Mouse (Mus musculus) limb, embryonic 15.5 days (tissue): ENCODE results near the gene Mrpl28. TPM values are rescaled to one million over a fixed set of nuclear protein-coding genes. Genes with fewer than 3 reads are reported as not detected.
"Not testable (repeated sequence)": the region's sequence is repeated elsewhere in the genome, so short reads cannot be mapped to it uniquely, and the experiment has no call there.

Experiments
- ATAC-seq: fragments of 200-750 bp; cut with Nextera tagmentation; 2 replicates; pipeline ENCODE4 v1.8.0; 2017; ENCODE audit warnings: low read depth, moderate TSS enrichment; ENCODE audit not compliant: insufficient number of reproducible peaks, low FRiP score, low TSS enrichment
- H3K27ac ChIP-seq: fragments of 300-500 bp; sonication (generic); 2 replicates; pipeline ENCODE4 v1.5.1; 2015; ENCODE audit warnings: moderate library complexity, mild to moderate bottlenecking, inconsistent platforms
- H3K27me3 ChIP-seq: fragments of 300-500 bp; sonication (generic); 2 replicates; pipeline ENCODE4 v1.6.1; 2015; ENCODE audit warnings: inconsistent platforms
- H3K36me3 ChIP-seq: fragments of 300-500 bp; sonication (generic); 2 replicates; pipeline ENCODE4 v1.6.1; 2015; ENCODE audit warnings: inconsistent platforms
- H3K4me1 ChIP-seq: fragments of 300-500 bp; sonication (generic); 2 replicates; pipeline ENCODE4 v1.6.1; 2015; ENCODE audit warnings: inconsistent platforms
- H3K4me2 ChIP-seq: fragments of 300-500 bp; sonication (generic); 2 replicates; pipeline ENCODE4 v1.6.1; 2015; ENCODE audit warnings: mild to moderate bottlenecking, inconsistent platforms
- H3K4me3 ChIP-seq: fragments of 300-500 bp; sonication (generic); 2 replicates; pipeline ENCODE4 v1.5.1; 2015; ENCODE audit warnings: mild to moderate bottlenecking, inconsistent platforms
- H3K9ac ChIP-seq: fragments of 300-500 bp; sonication (generic); 2 replicates; pipeline ENCODE4 v1.6.1; 2015; ENCODE audit warnings: inconsistent platforms
- H3K9me3 ChIP-seq: fragments of 300-500 bp; sonication (generic); 2 replicates; pipeline ENCODE4 v1.6.1; 2016; ENCODE audit warnings: inconsistent platforms
- WGBS: fragments of 180-500 bp; shearing (Covaris S2); methylation state at CpG from one replicate; pipeline ENCODE4 v1.1.7; 2015; 5-methylcytosine and 5-hydroxymethylcytosine counted together
- polyA plus RNA-seq: library from polyadenylated mRNA; unstranded; fragments of >200 nt; fragmentation: Nextera tagmentation; extraction: Ambion mirVana; gene quantifications from 2 replicates; pipeline ENCODE4 v1.2.1, GENCODE M21; 2015

Gene Mrpl28
- polyA plus RNA-seq, 1 experiment from 2014 or later = 178 TPM

GRCm38 (mm10) chr17:26138901-26139381 is 15.6 kb downstream of the Mrpl28 start:
- ATAC-seq = peak; percentile 54; the same call in 1 of the 2 replicates
- peak overlapping the region; percentile 96 for H3K27ac ChIP-seq
- H3K27me3 ChIP-seq = no peaks in the 10 kb centered on the region
- peaks cover 13% of the 10 kb centered on the region for H3K36me3 ChIP-seq
- H3K9me3 ChIP-seq = no peaks in the 10 kb centered on the region
- under 1% methylated on average over 39 of the region's 58 CpGs for WGBS
- peak overlapping the region; percentile 97 for H3K4me3 ChIP-seq
- peaks cover 25% of the 10 kb centered on the region for H3K4me1 ChIP-seq
- H3K4me2 ChIP-seq = peak overlapping the region; percentile 66
- H3K9ac ChIP-seq = peak overlapping the region; percentile 98

GRCm38 (mm10) chr17:26142796-26143195 is 19.5 kb downstream of the Mrpl28 start:
- 72% methylated on average over 4 of the region's 4 CpGs for WGBS
- no peak for ATAC-seq

GRCm38 (mm10) chr17:26143386-26143785 is 20.1 kb downstream of the Mrpl28 start:
- Histone ChIP-seq H3K4me2 (no peak overlapping the region), H3K9ac (no peak overlapping the region), H3K4me3 (no peak overlapping the region), H3K27me3 (no peaks in the 10 kb centered on the region), H3K9me3 (no peaks in the 10 kb centered on the region), H3K4me1 (peaks cover 20% of the 10 kb centered on the region), H3K36me3 (peaks cover 38% of the 10 kb centered on the region), H3K27ac (no peak overlapping the region)
- ATAC-seq = no peak
- WGBS = 90% methylated on average over 5 of the region's 5 CpGs

More at GRCm38 (mm10) chr17:26142796-26143195, 19.5 kb downstream of the Mrpl28 start:
- H3K9me3 ChIP-seq = no peaks in the 10 kb centered on the region
- H3K27me3 ChIP-seq = no peaks in the 10 kb centered on the region
- H3K36me3 ChIP-seq = peaks cover 32% of the 10 kb centered on the region
- peaks cover 23% of the 10 kb centered on the region for H3K4me1 ChIP-seq
- H3K9ac ChIP-seq = no peak overlapping the region
- H3K27ac ChIP-seq = no peak overlapping the region
- H3K4me3 ChIP-seq = no peak overlapping the region
- no peak overlapping the region for H3K4me2 ChIP-seq

GRCm38 (mm10) chr17:26149056-26149455 is 25.8 kb downstream of the Mrpl28 start:
- no peaks in the 10 kb centered on the region for H3K27me3 ChIP-seq
- 80% methylated on average over 2 of the region's 2 CpGs for WGBS
- no peak for ATAC-seq
- no peaks in the 10 kb centered on the region for H3K9me3 ChIP-seq
- no peak overlapping the region for H3K9ac ChIP-seq
- no peak overlapping the region for H3K4me3 ChIP-seq
- H3K27ac ChIP-seq = no peak overlapping the region
- H3K4me2 ChIP-seq = no peak overlapping the region
- H3K36me3 ChIP-seq = peaks cover 68% of the 10 kb centered on the region
- no peaks in the 10 kb centered on the region for H3K4me1 ChIP-seq

- H3K9me3 ChIP-seq = no peaks in the 10 kb centered on the region
- H3K4me3 ChIP-seq = no peak overlapping the region
- H3K4me2 ChIP-seq = no peak overlapping the region
- no peak overlapping the region for H3K9ac ChIP-seq
- no peaks in the 10 kb centered on the region for H3K27me3 ChIP-seq
- no peak for ATAC-seq
- 95% methylated on average over 2 of the region's 2 CpGs for WGBS
- H3K4me1 ChIP-seq = no peaks in the 10 kb centered on the region
- H3K27ac ChIP-seq = no peak overlapping the region
- peaks cover 63% of the 10 kb centered on the region for H3K36me3 ChIP-seq
These were observed 28.8 kb downstream of the Mrpl28 start for GRCm38 (mm10) chr17:26151886-26152630.

GRCm38 (mm10) chr17:26162736-26163135 is 39.4 kb downstream of the Mrpl28 start:
- ATAC-seq = no peak
- 90% methylated on average over 1 of the region's 1 CpGs for WGBS

GRCm38 (mm10) chr17:26168039-26168438 is 44.7 kb downstream of the Mrpl28 start:
- Histone ChIP-seq H3K9me3 (no peaks in the 10 kb centered on the region), H3K27me3 (no peaks in the 10 kb centered on the region), H3K36me3 (peaks cover 15% of the 10 kb centered on the region; the same call in 1 of the 2 replicates), H3K27ac (no peak overlapping the region), H3K4me1 (no peaks in the 10 kb centered on the region), H3K9ac (no peak overlapping the region), H3K4me3 (no peak overlapping the region), H3K4me2 (no peak overlapping the region)
- ATAC-seq = no peak
- WGBS = 83% methylated on average over 2 of the region's 2 CpGs

More at GRCm38 (mm10) chr17:26162736-26163135, 39.4 kb downstream of the Mrpl28 start:
- Histone ChIP-seq H3K4me2 (no peak overlapping the region), H3K36me3 (peaks cover 12% of the 10 kb centered on the region; the same call in 1 of the 2 replicates), H3K9me3 (no peaks in the 10 kb centered on the region), H3K4me3 (no peak overlapping the region), H3K27me3 (no peaks in the 10 kb centered on the region), H3K9ac (no peak overlapping the region), H3K4me1 (no peaks in the 10 kb centered on the region), H3K27ac (no peak overlapping the region)

GRCm38 (mm10) chr17:26175248-26175647 is 51.9 kb downstream of the Mrpl28 start:
- not testable (repeated sequence) for H3K4me2 ChIP-seq, H3K27ac ChIP-seq, H3K9me3 ChIP-seq, H3K4me3 ChIP-seq, H3K27me3 ChIP-seq, ATAC-seq, H3K4me1 ChIP-seq, H3K9ac ChIP-seq
- peaks cover 48% of the 10 kb centered on the region for H3K36me3 ChIP-seq
- 87% methylated on average over 2 of the region's 2 CpGs for WGBS

Other genes starting within 250 kb of the Mrpl28 start
- 45.3 and 48.0 TPM in 2 replicates for gene Mettl26, start 248.4 kb upstream of the Mrpl28 start, polyA plus RNA-seq
- gene Wfikkn1, start 242.6 kb upstream of the Mrpl28 start, polyA plus RNA-seq = 0.63 and 0.65 TPM in 2 replicates
- 30.7 and 35.2 TPM in 2 replicates for gene Rab40c, start 203.8 kb upstream of the Mrpl28 start, polyA plus RNA-seq
- gene Pigq, start 178.6 kb upstream of the Mrpl28 start, polyA plus RNA-seq = 45.7 and 47.8 TPM in 2 replicates
- 0.42 TPM in 1 of 2 replicates, not detected in the other for gene Nhlrc4, start 178.5 kb upstream of the Mrpl28 start, polyA plus RNA-seq
- 0.06 and 0.14 TPM in 2 replicates for gene A930017K11Rik, start 170.9 kb upstream of the Mrpl28 start, polyA plus RNA-seq
- gene Capn15, start 137.7 kb upstream of the Mrpl28 start, polyA plus RNA-seq = 24.5 and 29.0 TPM in 2 replicates
- gene Rab11fip3, start 53.9 kb upstream of the Mrpl28 start, polyA plus RNA-seq = 13.1 and 16.8 TPM in 2 replicates
- gene Decr2, start 33.2 kb upstream of the Mrpl28 start, polyA plus RNA-seq = 39.8 and 40.9 TPM in 2 replicates
- gene Nme4, start 27.9 kb upstream of the Mrpl28 start, polyA plus RNA-seq = 92.6 and 95.8 TPM in 2 replicates
- gene Tmem8, start 10.2 kb upstream of the Mrpl28 start, polyA plus RNA-seq = 2.0 and 2.7 TPM in 2 replicates
- 9.3 TPM in 2 replicates for gene Axin1, start 15.2 kb downstream of the Mrpl28 start, polyA plus RNA-seq
- gene Pdia2, start 75.6 kb downstream of the Mrpl28 start, polyA plus RNA-seq = 0.40 TPM in 2 replicates
- gene Rgs11, start 79.5 kb downstream of the Mrpl28 start, polyA plus RNA-seq = 8.7 and 9.6 TPM in 2 replicates
- gene Arhgdig, start 84.3 kb downstream of the Mrpl28 start, polyA plus RNA-seq = 6.5 and 7.7 TPM in 2 replicates
- gene Fam234a, start 120.7 kb downstream of the Mrpl28 start, polyA plus RNA-seq = 60.6 and 64.2 TPM in 2 replicates
- gene Luc7l, start 129.4 kb downstream of the Mrpl28 start, polyA plus RNA-seq = 96.4 and 102 TPM in 2 replicates